Mouse (Mus musculus) forebrain, embryonic 15.5 days (tissue): ENCODE data around the gene Cacna1i. TPM values are rescaled to one million over a fixed set of nuclear protein-coding genes. Genes with fewer than 3 reads are reported as not detected.

Experiments
- ATAC-seq: fragments of 200-750 bp; cut with Nextera tagmentation; replicated peaks from 2 replicates; pipeline ENCODE4 v1.8.0; 2017; ENCODE audit warnings: mild to moderate bottlenecking, moderate TSS enrichment, moderate library complexity
- H3K27ac ChIP-seq: fragments of 300-500 bp; sonication (generic); replicated peaks from 2 replicates; pipeline ENCODE4 v1.5.1; 2015; ENCODE audit warnings: mild to moderate bottlenecking, inconsistent platforms
- H3K27me3 ChIP-seq: fragments of 300-500 bp; sonication (generic); 2 replicates; pipeline ENCODE4 v1.6.1; 2015; ENCODE audit warnings: inconsistent platforms
- H3K36me3 ChIP-seq: fragments of 300-500 bp; sonication (generic); 2 replicates; pipeline ENCODE4 v1.6.1; 2015; ENCODE audit warnings: mild to moderate bottlenecking, inconsistent platforms
- H3K4me1 ChIP-seq: fragments of 300-500 bp; sonication (generic); 2 replicates; pipeline ENCODE4 v1.6.1; 2015; ENCODE audit warnings: inconsistent platforms
- H3K4me2 ChIP-seq: fragments of 300-500 bp; sonication (generic); replicated peaks from 2 replicates; pipeline ENCODE4 v1.6.1; 2015; ENCODE audit warnings: mild to moderate bottlenecking, inconsistent platforms
- H3K4me3 ChIP-seq: fragments of 300-500 bp; sonication (generic); 2 replicates; pipeline ENCODE4 v1.5.1; 2015; ENCODE audit warnings: mild to moderate bottlenecking, inconsistent platforms
- H3K9ac ChIP-seq: fragments of 300-500 bp; sonication (generic); replicated peaks from 2 replicates; pipeline ENCODE4 v1.6.1; 2015; ENCODE audit warnings: mild to moderate bottlenecking, inconsistent platforms
- H3K9me3 ChIP-seq: fragments of 300-500 bp; sonication (generic); 2 replicates; pipeline ENCODE4 v1.6.1; 2016; ENCODE audit warnings: inconsistent platforms
- WGBS: fragments of 180-500 bp; shearing (Covaris S2); methylation state at CpG from one replicate; pipeline ENCODE4 v1.1.7; 2015; ENCODE audit warnings: mixed read lengths; 5-methylcytosine and 5-hydroxymethylcytosine counted together
- polyA plus RNA-seq: library from polyadenylated mRNA; unstranded; fragments of >200 nt; fragmentation: Nextera tagmentation; extraction: Ambion mirVana; gene quantifications from 2 replicates; pipeline ENCODE4 v1.2.1, GENCODE M21; 2015

The Cacna1i gene
- polyA plus RNA-seq, 1 experiment from 2014 or later = 0.50 TPM

DNA sequence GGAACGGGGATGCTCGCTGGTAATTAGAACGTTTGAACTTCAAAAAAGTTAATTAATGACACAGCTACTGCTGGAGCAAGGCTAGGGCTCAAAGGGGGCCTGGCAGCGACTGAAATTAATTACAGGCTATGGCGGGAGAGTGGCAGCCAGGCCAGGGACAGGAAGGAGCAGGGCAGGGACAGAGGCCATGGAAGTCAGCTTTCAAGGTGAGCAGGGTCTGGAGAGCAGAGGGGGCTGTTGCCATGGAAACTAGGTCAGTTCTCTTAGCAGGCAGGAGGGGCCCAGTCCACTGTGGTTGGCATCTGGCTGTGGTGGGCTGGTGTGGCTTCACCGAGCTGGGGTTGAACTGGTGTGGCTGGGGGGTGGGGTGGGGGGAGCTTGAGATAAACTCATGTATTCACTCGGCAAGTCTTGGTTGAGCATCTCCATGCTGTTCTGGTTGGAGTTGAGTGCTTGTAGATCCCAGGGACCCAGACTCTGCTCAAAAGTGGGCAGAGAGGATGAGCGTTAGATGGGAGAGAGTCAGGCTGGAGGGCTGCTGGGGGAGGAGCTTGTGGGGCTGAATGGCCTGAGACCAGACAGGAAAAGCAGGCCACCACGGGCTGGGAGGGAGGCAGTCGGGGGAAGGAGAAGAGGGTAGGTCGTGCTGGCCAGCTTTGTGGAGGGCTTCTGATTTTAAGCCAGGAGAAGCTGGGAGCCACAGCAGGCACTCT lies 31.7 kb downstream of the Cacna1i start:
- no peak for ATAC-seq

DNA sequence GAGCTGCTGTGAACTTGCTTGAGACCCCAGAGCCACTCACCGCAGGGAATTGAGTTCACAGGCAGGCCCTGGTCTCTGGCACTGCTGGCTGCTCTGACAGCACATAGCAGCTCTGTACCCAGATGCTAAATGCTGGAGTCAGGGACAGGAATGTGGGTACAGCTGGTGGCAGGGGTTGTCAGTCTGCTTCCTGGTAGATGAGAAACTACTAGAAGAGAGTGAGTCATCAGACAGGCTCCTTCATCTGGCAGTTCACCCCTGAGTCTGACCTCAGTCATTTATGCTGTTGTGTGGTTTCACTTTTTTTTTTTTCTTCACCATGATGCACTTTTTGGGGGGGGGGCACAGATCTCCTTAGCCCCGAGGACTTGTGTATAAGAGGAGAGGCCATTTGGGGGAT lies 32.3 kb downstream of the Cacna1i start:
- H3K36me3 ChIP-seq = no peaks in the 10 kb centered on the region
- H3K27ac ChIP-seq = no peak overlapping the region
- no peak for ATAC-seq
- no peaks in the 10 kb centered on the region for H3K9me3 ChIP-seq
- H3K27me3 ChIP-seq = no peaks in the 10 kb centered on the region
- peaks cover 27% of the 10 kb centered on the region for H3K4me1 ChIP-seq
- H3K4me2 ChIP-seq = no peak overlapping the region
- no peak overlapping the region for H3K9ac ChIP-seq
- H3K4me3 ChIP-seq = no peak overlapping the region
- WGBS = 68% methylated on average over 2 of the region's 2 CpGs

More for the DNA sequence above, 31.7 kb downstream of the Cacna1i start:
- Histone ChIP-seq H3K36me3 (no peaks in the 10 kb centered on the region), H3K9me3 (no peaks in the 10 kb centered on the region), H3K4me2 (no peak overlapping the region), H3K4me1 (peaks cover 27% of the 10 kb centered on the region), H3K27me3 (no peaks in the 10 kb centered on the region), H3K4me3 (no peak overlapping the region), H3K27ac (no peak overlapping the region), H3K9ac (no peak overlapping the region)
- WGBS = 7% methylated on average over 11 of the region's 11 CpGs

GRCm38 (mm10) chr15:80319921-80320320 lies 32.9 kb downstream of the Cacna1i start:
- Histone ChIP-seq H3K36me3 (no peaks in the 10 kb centered on the region), H3K4me3 (no peak overlapping the region), H3K4me1 (peaks cover 23% of the 10 kb centered on the region), H3K9me3 (no peaks in the 10 kb centered on the region), H3K27me3 (no peaks in the 10 kb centered on the region), H3K27ac (no peak overlapping the region), H3K9ac (no peak overlapping the region), H3K4me2 (no peak overlapping the region)
- 87% methylated on average over 6 of the region's 6 CpGs for WGBS
- ATAC-seq = no peak

GRCm38 (mm10) chr15:80325207-80325606 lies 38.2 kb downstream of the Cacna1i start:
- H3K27ac ChIP-seq = no peak overlapping the region
- no peak overlapping the region for H3K4me2 ChIP-seq
- H3K9ac ChIP-seq = no peak overlapping the region
- no peaks in the 10 kb centered on the region for H3K36me3 ChIP-seq
- WGBS = 88% methylated on average over 2 of the region's 2 CpGs
- no peaks in the 10 kb centered on the region for H3K9me3 ChIP-seq
- H3K4me3 ChIP-seq = no peak overlapping the region
- no peak for ATAC-seq
- H3K27me3 ChIP-seq = no peaks in the 10 kb centered on the region
- no peaks in the 10 kb centered on the region for H3K4me1 ChIP-seq

DNA sequence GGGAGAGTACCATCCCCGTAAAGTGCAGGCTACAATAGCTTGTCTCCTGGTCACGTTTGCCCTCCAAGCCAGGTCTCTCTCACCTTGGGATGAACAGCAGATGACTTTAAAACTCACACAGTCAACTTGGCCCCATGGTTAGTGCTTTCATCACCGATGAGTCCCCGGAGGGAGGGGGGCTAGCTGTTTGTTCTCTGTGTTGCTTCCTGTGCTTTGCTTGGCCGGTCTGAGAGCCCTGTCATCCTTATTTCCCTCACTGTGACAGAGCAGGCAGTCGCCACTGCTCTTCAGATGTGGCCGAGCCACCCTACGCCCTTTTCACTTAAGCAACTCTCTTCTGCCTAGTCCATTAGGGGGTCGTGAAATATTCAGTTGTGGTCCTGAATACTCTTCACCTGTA lies 38.7 kb downstream of the Cacna1i start:
- no peak for ATAC-seq
- Histone ChIP-seq H3K27me3 (no peaks in the 10 kb centered on the region), H3K36me3 (no peaks in the 10 kb centered on the region), H3K4me1 (no peaks in the 10 kb centered on the region), H3K4me3 (no peak overlapping the region), H3K4me2 (no peak overlapping the region), H3K27ac (no peak overlapping the region), H3K9ac (no peak overlapping the region), H3K9me3 (no peaks in the 10 kb centered on the region)
- 80% methylated on average over 9 of the region's 9 CpGs for WGBS

- H3K9me3 ChIP-seq = no peaks in the 10 kb centered on the region
- no peak overlapping the region for H3K4me3 ChIP-seq
- H3K4me1 ChIP-seq = no peaks in the 10 kb centered on the region
- no peak overlapping the region for H3K4me2 ChIP-seq
- no peaks in the 10 kb centered on the region for H3K27me3 ChIP-seq
- WGBS = 95% methylated on average over 4 of the region's 4 CpGs
- H3K27ac ChIP-seq = no peak overlapping the region
- no peak overlapping the region for H3K9ac ChIP-seq
- H3K36me3 ChIP-seq = no peaks in the 10 kb centered on the region
- ATAC-seq = no peak
Measured at GRCm38 (mm10) chr15:80326947-80327346, 39.9 kb downstream of the Cacna1i start.

GRCm38 (mm10) chr15:80327743-80328540 lies 40.9 kb downstream of the Cacna1i start:
- no peak for ATAC-seq
- H3K27ac ChIP-seq = no peak overlapping the region
- WGBS = 83% methylated on average over 13 of the region's 13 CpGs

GRCm38 (mm10) chr15:80330276-80330675 lies 43.2 kb downstream of the Cacna1i start:
- H3K9me3 ChIP-seq = no peaks in the 10 kb centered on the region
- no peaks in the 10 kb centered on the region for H3K27me3 ChIP-seq
- H3K4me1 ChIP-seq = no peaks in the 10 kb centered on the region
- no peak overlapping the region for H3K27ac ChIP-seq
- no peak overlapping the region for H3K9ac ChIP-seq
- WGBS = 77% methylated on average over 3 of the region's 3 CpGs
- no peaks in the 10 kb centered on the region for H3K36me3 ChIP-seq
- ATAC-seq = no peak
- H3K4me2 ChIP-seq = no peak overlapping the region
- no peak overlapping the region for H3K4me3 ChIP-seq

More at GRCm38 (mm10) chr15:80327743-80328540, 40.9 kb downstream of the Cacna1i start:
- H3K4me3 ChIP-seq = no peak overlapping the region
- no peak overlapping the region for H3K4me2 ChIP-seq
- no peaks in the 10 kb centered on the region for H3K4me1 ChIP-seq
- H3K9ac ChIP-seq = no peak overlapping the region
- H3K36me3 ChIP-seq = no peaks in the 10 kb centered on the region
- H3K27me3 ChIP-seq = no peaks in the 10 kb centered on the region
- no peaks in the 10 kb centered on the region for H3K9me3 ChIP-seq

GRCm38 (mm10) chr15:80334766-80335165 lies 47.7 kb downstream of the Cacna1i start:
- Histone ChIP-seq H3K36me3 (no peaks in the 10 kb centered on the region), H3K9ac (no peak overlapping the region), H3K4me1 (no peaks in the 10 kb centered on the region), H3K27ac (no peak overlapping the region), H3K4me2 (no peak overlapping the region), H3K4me3 (no peak overlapping the region), H3K9me3 (no peaks in the 10 kb centered on the region), H3K27me3 (no peaks in the 10 kb centered on the region)
- ATAC-seq = no peak
- 88% methylated on average over 10 of the region's 10 CpGs for WGBS

DNA sequence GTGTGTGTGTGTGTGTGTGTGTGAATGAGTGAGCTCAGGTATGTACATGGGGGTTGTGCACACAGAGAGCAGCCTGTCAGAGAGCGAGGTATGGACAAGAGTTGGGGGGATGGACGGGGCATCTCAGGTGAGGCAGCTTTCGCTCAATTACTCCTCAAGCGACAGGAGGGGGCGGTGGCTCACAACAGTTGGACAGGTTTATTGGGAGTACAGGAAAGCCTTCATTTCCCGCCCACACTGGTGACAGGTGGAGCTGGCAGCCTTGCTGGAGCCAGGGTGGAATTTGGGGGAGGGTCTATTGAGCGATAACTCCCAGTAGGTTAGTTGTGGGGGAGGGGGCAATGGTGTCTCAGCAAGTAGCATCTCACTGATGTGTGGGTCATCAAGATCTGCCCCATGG lies 48.2 kb downstream of the Cacna1i start:
- no peak for ATAC-seq
- Histone ChIP-seq H3K27ac (no peak overlapping the region), H3K36me3 (no peaks in the 10 kb centered on the region), H3K4me2 (no peak overlapping the region), H3K27me3 (no peaks in the 10 kb centered on the region), H3K9ac (no peak overlapping the region), H3K4me1 (no peaks in the 10 kb centered on the region), H3K9me3 (no peaks in the 10 kb centered on the region), H3K4me3 (no peak overlapping the region)
- 78% methylated on average over 7 of the region's 7 CpGs for WGBS

DNA sequence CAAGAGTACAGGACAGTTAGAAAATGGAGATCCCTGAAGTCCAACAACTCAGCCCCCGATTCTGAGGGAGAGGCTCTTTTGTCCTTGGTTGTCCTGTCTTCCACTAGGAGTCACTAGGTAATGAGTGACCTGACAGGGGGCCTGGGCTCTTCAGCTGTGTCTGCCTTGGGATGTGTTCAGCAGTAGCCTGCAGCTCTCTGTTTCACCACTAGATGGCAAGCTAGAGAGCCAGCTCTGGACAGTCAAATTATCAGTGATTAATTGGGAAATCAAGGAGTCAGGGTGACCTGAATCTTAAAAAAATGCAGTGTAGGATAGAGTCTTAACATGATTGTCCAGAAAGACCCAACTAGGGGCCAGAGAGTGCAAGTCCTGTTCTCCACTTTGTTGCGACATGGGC lies 53.3 kb downstream of the Cacna1i start:
- 78% methylated on average over 2 of the region's 2 CpGs for WGBS
- Histone ChIP-seq H3K9me3 (no peaks in the 10 kb centered on the region), H3K4me2 (no peak overlapping the region), H3K4me1 (no peaks in the 10 kb centered on the region), H3K27me3 (no peaks in the 10 kb centered on the region), H3K4me3 (no peak overlapping the region), H3K9ac (no peak overlapping the region), H3K27ac (no peak overlapping the region), H3K36me3 (no peaks in the 10 kb centered on the region)
- no peak for ATAC-seq

DNA sequence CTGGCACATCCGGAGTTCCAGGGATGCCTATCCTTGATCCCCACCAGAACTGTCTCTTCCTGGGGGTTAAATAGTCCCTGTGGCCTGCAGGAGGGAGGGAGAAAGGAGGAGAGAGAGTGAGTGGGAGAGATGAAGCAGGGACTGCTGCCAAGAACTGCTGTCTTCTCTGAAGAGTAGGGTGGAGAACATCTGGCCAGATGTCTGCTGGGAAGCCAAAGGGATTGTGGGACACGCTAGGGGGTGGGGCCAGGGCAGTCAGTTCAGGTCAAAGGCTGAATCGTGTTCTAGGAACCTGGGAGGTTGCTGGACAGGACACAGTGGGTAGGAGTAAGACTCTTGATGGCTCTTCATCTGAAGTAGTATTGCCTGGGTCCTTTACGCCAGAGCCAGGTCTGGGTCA lies 55.4 kb downstream of the Cacna1i start:
- WGBS = 81% methylated on average over 4 of the region's 4 CpGs
- Histone ChIP-seq H3K27ac (no peak overlapping the region), H3K27me3 (no peaks in the 10 kb centered on the region), H3K9me3 (no peaks in the 10 kb centered on the region), H3K9ac (no peak overlapping the region), H3K36me3 (no peaks in the 10 kb centered on the region), H3K4me1 (no peaks in the 10 kb centered on the region), H3K4me2 (no peak overlapping the region), H3K4me3 (no peak overlapping the region)
- ATAC-seq = no peak
